Mouse (Mus musculus): Measurements from ENCODE around the gene Apeh. TPM values are rescaled to one million over a fixed set of nuclear protein-coding genes. Genes with fewer than 3 reads are reported as not detected.

Apeh gene
- total and polyA plus RNA-seq, 2 experiments from 2014 or later: 38.3 to 45.1 TPM

- DNase-seq (ENCODE audit: low spot score): no peak
- H3K4me3 ChIP-seq (ENCODE audit: low read depth, low read length): no peak overlapping the region
- no peak overlapping the region for H3K4me2 ChIP-seq (ENCODE audit: low read depth, low read length, poor library complexity, severe bottlenecking)
- no peaks in the 10 kb centered on the region for H3K9me3 ChIP-seq (ENCODE audit: low read length)
- no peak overlapping the region for H3K27ac ChIP-seq (ENCODE audit: low read depth, low read length)
- 92% methylated on average over 15 of the region's 15 CpGs for WGBS
- no peak for TF ChIP-seq CTCF (IDR thresholded peaks at IDR 0.05)
- H3K9ac ChIP-seq (replicated peaks; ENCODE audit: low read length, poor library complexity, severe bottlenecking): no peak overlapping the region
- H3K27me3 ChIP-seq (ENCODE audit: insufficient read depth, low read length): no peaks in the 10 kb centered on the region
- peaks cover 7% of the 10 kb centered on the region; the same call in 1 of the 2 replicates for H3K4me1 ChIP-seq (ENCODE audit: insufficient read depth, low read length)
- ATAC-seq (ENCODE audit: low FRiP score): no peak
- peaks cover 41% of the 10 kb centered on the region for H3K36me3 ChIP-seq (ENCODE audit: insufficient read depth, low read length)
These were observed 43.0 kb downstream of the Apeh start for GRCm38 (mm10) chr9:108051184-108051930.

GRCm38 (mm10) chr9:108049561-108050251 lies 44.7 kb downstream of the Apeh start:
- Histone ChIP-seq H3K27ac (ENCODE audit: low read depth, low read length) (peak overlapping the region; percentile 71), H3K4me1 (ENCODE audit: insufficient read depth, low read length) (peaks cover 7% of the 10 kb centered on the region; the same call in 1 of the 2 replicates), H3K27me3 (ENCODE audit: insufficient read depth, low read length) (no peaks in the 10 kb centered on the region), H3K9ac (replicated peaks; ENCODE audit: low read length, poor library complexity, severe bottlenecking) (peak overlapping the region; percentile 74), H3K4me3 (ENCODE audit: low read depth, low read length) (peak overlapping the region; percentile 70), H3K36me3 (ENCODE audit: insufficient read depth, low read length) (peaks cover 44% of the 10 kb centered on the region), H3K9me3 (ENCODE audit: low read length) (no peaks in the 10 kb centered on the region), H3K4me2 (ENCODE audit: low read depth, low read length, poor library complexity, severe bottlenecking) (peak overlapping the region; percentile 95)
- ATAC-seq (ENCODE audit: low FRiP score) (peak; percentile 32), DNase-seq (ENCODE audit: low spot score) (no peak)
- TF ChIP-seq CTCF (IDR thresholded peaks at IDR 0.05): no peak
- 43% methylated on average over 15 of the region's 15 CpGs for WGBS

- no peaks in the 10 kb centered on the region for H3K9me3 ChIP-seq (ENCODE audit: low read length)
- H3K36me3 ChIP-seq (ENCODE audit: insufficient read depth, low read length): peaks cover 40% of the 10 kb centered on the region
- no peak for TF ChIP-seq CTCF (IDR thresholded peaks at IDR 0.05)
- peaks cover 7% of the 10 kb centered on the region; the same call in 1 of the 2 replicates for H3K4me1 ChIP-seq (ENCODE audit: insufficient read depth, low read length)
- peak within 1 kb of the TSS; percentile 74 for H3K9ac ChIP-seq (replicated peaks; ENCODE audit: low read length, poor library complexity, severe bottlenecking)
- H3K27ac ChIP-seq (ENCODE audit: low read depth, low read length): peak within 1 kb of the TSS; percentile 71
- peak within 1 kb of the TSS; percentile 70 for H3K4me3 ChIP-seq (ENCODE audit: low read depth, low read length)
- ATAC-seq (ENCODE audit: low FRiP score) (peak; percentile 90), DNase-seq (ENCODE audit: low spot score) (peak; percentile 98)
- no peaks in the 10 kb centered on the region for H3K27me3 ChIP-seq (ENCODE audit: insufficient read depth, low read length)
- WGBS: under 1% methylated on average over 39 of the region's 39 CpGs
- H3K4me2 ChIP-seq (ENCODE audit: low read depth, low read length, poor library complexity, severe bottlenecking): peak within 1 kb of the TSS; percentile 95
These were observed 45.4 kb downstream of the Apeh start, which contains the start of gene Gmppb for GRCm38 (mm10) chr9:108049016-108049455. TSS of gene Gmppb (plus strand) at chr9:108049242.

- H3K9me3 ChIP-seq (ENCODE audit: low read length): no peaks in the 10 kb centered on the region
- peak overlapping the region; percentile 70 for H3K4me3 ChIP-seq (ENCODE audit: low read depth, low read length)
- DNase-seq (ENCODE audit: low spot score) (no peak), ATAC-seq (ENCODE audit: low FRiP score) (peak; percentile 44; the same call in 1 of the 2 replicates)
- H3K4me1 ChIP-seq (ENCODE audit: insufficient read depth, low read length): peaks cover 7% of the 10 kb centered on the region; the same call in 1 of the 2 replicates
- no peaks in the 10 kb centered on the region for H3K27me3 ChIP-seq (ENCODE audit: insufficient read depth, low read length)
- 1% methylated on average over 19 of the region's 19 CpGs for WGBS
- no peak for TF ChIP-seq CTCF (IDR thresholded peaks at IDR 0.05)
- H3K36me3 ChIP-seq (ENCODE audit: insufficient read depth, low read length): peaks cover 37% of the 10 kb centered on the region
- H3K27ac ChIP-seq (ENCODE audit: low read depth, low read length): no peak overlapping the region
- H3K4me2 ChIP-seq (ENCODE audit: low read depth, low read length, poor library complexity, severe bottlenecking): peak overlapping the region; percentile 95
- H3K9ac ChIP-seq (replicated peaks; ENCODE audit: low read length, poor library complexity, severe bottlenecking): peak overlapping the region; percentile 74
These were observed 45.8 kb downstream of the Apeh start for GRCm38 (mm10) chr9:108048566-108048955.

GRCm38 (mm10) chr9:108047601-108048565 lies 46.5 kb downstream of the Apeh start:
- no peak for ATAC-seq (ENCODE audit: low FRiP score)
- Histone ChIP-seq H3K9me3 (ENCODE audit: low read length) (no peaks in the 10 kb centered on the region), H3K4me3 (ENCODE audit: low read depth, low read length) (peak overlapping the region; percentile 70; the same call in 1 of the 2 replicates), H3K27me3 (ENCODE audit: insufficient read depth, low read length) (no peaks in the 10 kb centered on the region), H3K4me2 (ENCODE audit: low read depth, low read length, poor library complexity, severe bottlenecking) (peak overlapping the region; percentile 95), H3K36me3 (ENCODE audit: insufficient read depth, low read length) (peaks cover 42% of the 10 kb centered on the region), H3K4me1 (ENCODE audit: insufficient read depth, low read length) (peaks cover 7% of the 10 kb centered on the region; the same call in 1 of the 2 replicates), H3K27ac (ENCODE audit: low read depth, low read length) (no peak overlapping the region), H3K9ac (replicated peaks; ENCODE audit: low read length, poor library complexity, severe bottlenecking) (peak overlapping the region; percentile 74; the same call in 1 of the 2 replicates)
- no peak for TF ChIP-seq CTCF (IDR thresholded peaks at IDR 0.05)
- no peak for DNase-seq (ENCODE audit: low spot score)
- 48% methylated on average over 17 of the region's 17 CpGs for WGBS

Data from midbrain, postnatal 0 days (tissue).